In genomic region chr1:156543999-156544398, GRCm38 (mm10) we compare ENCODE assay signal across 16 mouse cellular contexts. TPM values are rescaled to one million over a fixed set of nuclear protein-coding genes. Genes with fewer than 3 reads are reported as not detected.
A peak's percentile ranks its signal among the peaks of the same experiment; 100 is the strongest.
DNase-seq lines count a peak whose midpoint lies in the region; ATAC-seq and TF ChIP-seq lines count a peak whose summit lies in the region.
"Had no signal": no experiment of that assay in that cellular context is flagged by ENCODE, and none has a peak within 500 bp of the region (broad histone marks: within the 10 kb centered on the region; RNA-seq: fewer than 3 reads in every experiment).

No protein-coding gene starts in this region.

- no peaks in the 10 kb centered on the region for H3K9me3 ChIP-seq in heart, embryonic 15.5 days (replicated peaks)
- no peaks in the 10 kb centered on the region for H3K9me3 ChIP-seq in kidney, postnatal 0 days (replicated peaks; ENCODE audit: low read length)
- H3K9me3 ChIP-seq in intestine, embryonic 16.5 days (ENCODE audit: control insufficient read depth, low read length): no peaks in the 10 kb centered on the region
- H3K9me3 ChIP-seq: embryonic facial prominence, embryonic 15.5 days; forebrain, embryonic 13.5 days; megakaryocyte, embryonic 14.5 days had no signal

- no peak overlapping the region for H3K27ac ChIP-seq in heart, embryonic 15.5 days
- no peak overlapping the region for H3K27ac ChIP-seq in kidney, postnatal 0 days
- no peak overlapping the region for H3K27ac ChIP-seq in intestine, embryonic 16.5 days (ENCODE audit: low read length)
- H3K27ac ChIP-seq: embryonic facial prominence, embryonic 15.5 days; forebrain, embryonic 13.5 days had no signal

- no peak for ATAC-seq in heart, embryonic 15.5 days (replicated peaks; ENCODE audit: insufficient number of reproducible peaks, insufficient read depth, low FRiP score, low read depth)
- no peak for ATAC-seq in kidney, postnatal 0 days (replicated peaks; ENCODE audit: low FRiP score, low read depth)
- peak; percentile 79 for ATAC-seq in intestine, embryonic 16.5 days
- ATAC-seq: forebrain, embryonic 13.5 days had no signal

- H3K4me1 ChIP-seq in heart, embryonic 15.5 days (replicated peaks): peaks cover 3% of the 10 kb centered on the region; the same call in 1 of the 2 replicates
- no peaks in the 10 kb centered on the region for H3K4me1 ChIP-seq in kidney, postnatal 0 days (replicated peaks; ENCODE audit: insufficient read depth, low read length)
- H3K4me1 ChIP-seq in intestine, embryonic 16.5 days (ENCODE audit: control insufficient read depth, insufficient read depth, low read length): peaks cover 5% of the 10 kb centered on the region; the same call in 1 of the 2 replicates
- H3K4me1 ChIP-seq: embryonic facial prominence, embryonic 15.5 days; forebrain, embryonic 13.5 days had no signal

- H3K4me2 ChIP-seq in heart, embryonic 15.5 days: peak overlapping the region; percentile 30; the same call in 1 of the 2 replicates
- peak overlapping the region; percentile 21; the same call in 1 of the 2 replicates for H3K4me2 ChIP-seq in kidney, postnatal 0 days (ENCODE audit: low read length)
- peak overlapping the region; percentile 35; the same call in 1 of the 2 replicates for H3K4me2 ChIP-seq in intestine, embryonic 16.5 days (ENCODE audit: low read depth, low read length)
- H3K4me2 ChIP-seq: embryonic facial prominence, embryonic 15.5 days; forebrain, embryonic 13.5 days had no signal

- no peak overlapping the region for H3K9ac ChIP-seq in heart, embryonic 15.5 days
- H3K9ac ChIP-seq in kidney, postnatal 0 days (ENCODE audit: low read depth, low read length): no peak overlapping the region
- 0 out of 2 replicates have a peak overlapping the region, but pooled peaks have one; percentile 23 for H3K9ac ChIP-seq in intestine, embryonic 16.5 days (ENCODE audit: low read depth, low read length)
- H3K9ac ChIP-seq: embryonic facial prominence, embryonic 15.5 days; forebrain, embryonic 13.5 days had no signal

- H3K36me3 ChIP-seq in heart, embryonic 15.5 days: no peaks in the 10 kb centered on the region
- H3K36me3 ChIP-seq in kidney, postnatal 0 days (ENCODE audit: insufficient read depth, low read length): no peaks in the 10 kb centered on the region
- H3K36me3 ChIP-seq in intestine, embryonic 16.5 days (ENCODE audit: control insufficient read depth, insufficient read depth, low read length): no peaks in the 10 kb centered on the region
- H3K36me3 ChIP-seq: embryonic facial prominence, embryonic 15.5 days had no signal

- H3K27me3 ChIP-seq in heart, embryonic 15.5 days: no peaks in the 10 kb centered on the region
- no peaks in the 10 kb centered on the region for H3K27me3 ChIP-seq in kidney, postnatal 0 days (ENCODE audit: insufficient read depth, low read length)
- no peaks in the 10 kb centered on the region for H3K27me3 ChIP-seq in intestine, embryonic 16.5 days (replicated peaks; ENCODE audit: control insufficient read depth, insufficient read depth, low read length)
- H3K27me3 ChIP-seq: embryonic facial prominence, embryonic 15.5 days; forebrain, embryonic 13.5 days had no signal

- H3K4me3 ChIP-seq in heart, embryonic 15.5 days: no peak overlapping the region
- H3K4me3 ChIP-seq in kidney, postnatal 0 days (replicated peaks; ENCODE audit: low read depth, low read length): no peak overlapping the region
- H3K4me3 ChIP-seq in intestine, embryonic 16.5 days (ENCODE audit: low read length): no peak overlapping the region
- H3K4me3 ChIP-seq: embryonic facial prominence, embryonic 15.5 days; forebrain, embryonic 13.5 days; megakaryocyte, embryonic 14.5 days had no signal

- 16% methylated on average over 12 of the region's 12 CpGs for WGBS in heart, embryonic 15.5 days
- 15% methylated on average over 12 of the region's 12 CpGs for WGBS in kidney, postnatal 0 days
- WGBS in intestine, embryonic 16.5 days: 25% methylated on average over 12 of the region's 12 CpGs

- no peak for TF ChIP-seq CTCF in kidney, postnatal 0 days (IDR thresholded peaks at IDR 0.05; ENCODE audit: low read depth)

- intact Hi-C loops in heart, postnatal 36 days (cut with DNase I): loop anchor here (5.0 kb wide), 1 partner anchor 133 kb away; no protein-coding TSS in a partner anchor

- DNase-seq in heart, postnatal 36 days: no peak
- DNase-seq in kidney, postnatal 0 days (ENCODE audit: low spot score): no peak
- DNase-seq in kidney, postnatal 14 days: no peak
- peak; percentile 15 for DNase-seq in embryo, embryonic 11 days
- DNase-seq in left cerebral cortex, adult 18-20 months (ENCODE audit: low spot score in 2 of 2): no peak
- DNase-seq: adrenal gland, postnatal 36 days; cerebellum, postnatal 14 days; heart, adult 18-20 months; kidney, postnatal 36 days; layer of hippocampus, postnatal 36 days; right cerebral cortex, postnatal 14 days had no signal

RNA-seq across cellular contexts. Expression of gene Abl2, which starts 14.6 kb away (rescaled TPM):
- polyA plus RNA-seq in heart, embryonic 15.5 days (2015; fragmentation: Nextera tagmentation; extraction: Ambion mirVana): 2.4 and 2.8 TPM in 2 replicates
- total RNA-seq in heart, postnatal 36 days (2021): 10 to 100 TPM; 21.0 to 21.5 TPM
- 2.4 and 3.0 TPM in 2 replicates for polyA plus RNA-seq in kidney, postnatal 0 days (2015; fragmentation: Nextera tagmentation; extraction: Ambion mirVana)
- 2.2 and 2.7 TPM in 2 replicates for polyA plus RNA-seq in intestine, embryonic 16.5 days (2015; fragmentation: Nextera tagmentation; extraction: Ambion mirVana)
- 10 to 100 TPM; 55.5 to 64.0 TPM for total RNA-seq in left cerebral cortex, adult 18-20 months (2021)

RNA-seq across cellular contexts. Expression of gene Gm10031, which starts 20.2 kb away (rescaled TPM):
- polyA plus RNA-seq in heart, embryonic 15.5 days (2015; fragmentation: Nextera tagmentation; extraction: Ambion mirVana): 0.25 and 0.39 TPM in 2 replicates
- 10 to 100 TPM; 48.9 to 51.9 TPM for total RNA-seq in heart, postnatal 36 days (2021)
- 0.45 and 0.54 TPM in 2 replicates for polyA plus RNA-seq in kidney, postnatal 0 days (2015; fragmentation: Nextera tagmentation; extraction: Ambion mirVana)
- polyA plus RNA-seq in intestine, embryonic 16.5 days (2015; fragmentation: Nextera tagmentation; extraction: Ambion mirVana): 0.26 and 0.48 TPM in 2 replicates
- 10 to 100 TPM; 47.9 to 49.9 TPM for total RNA-seq in left cerebral cortex, adult 18-20 months (2021)
